Mouse (Mus musculus): ENCODE data around the gene Rhox4a.
"Not testable (repeated sequence)": the region's sequence is repeated elsewhere in the genome, so short reads cannot be mapped to it uniquely, and the experiment has no call there.

Gene Rhox4a

DNA sequence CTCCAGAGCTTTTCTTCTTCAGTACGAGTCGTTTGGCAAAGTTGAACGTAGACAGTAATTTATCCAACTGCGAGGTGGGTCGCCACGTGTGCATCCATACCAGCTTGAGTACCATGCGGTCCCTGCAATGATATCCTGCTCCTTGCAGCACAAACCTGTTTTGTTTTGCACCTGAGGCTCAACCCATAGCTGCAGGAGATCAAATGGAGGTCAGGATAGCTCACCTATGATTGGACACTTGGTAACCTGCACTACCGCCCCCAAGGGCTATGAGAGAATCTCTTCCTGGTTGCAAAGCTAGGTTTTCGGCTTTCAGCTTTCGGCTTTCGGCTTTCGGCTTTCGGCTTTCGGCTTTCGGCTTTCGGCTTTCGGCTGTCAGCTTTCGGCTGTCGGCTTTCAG, at the start of gene Rhox4a:
Gene Rhox4a, plus strand, starts transcription at position 301 of the 400 bp plus-strand sequence.
- not testable (repeated sequence) for DNase-seq

DNA sequence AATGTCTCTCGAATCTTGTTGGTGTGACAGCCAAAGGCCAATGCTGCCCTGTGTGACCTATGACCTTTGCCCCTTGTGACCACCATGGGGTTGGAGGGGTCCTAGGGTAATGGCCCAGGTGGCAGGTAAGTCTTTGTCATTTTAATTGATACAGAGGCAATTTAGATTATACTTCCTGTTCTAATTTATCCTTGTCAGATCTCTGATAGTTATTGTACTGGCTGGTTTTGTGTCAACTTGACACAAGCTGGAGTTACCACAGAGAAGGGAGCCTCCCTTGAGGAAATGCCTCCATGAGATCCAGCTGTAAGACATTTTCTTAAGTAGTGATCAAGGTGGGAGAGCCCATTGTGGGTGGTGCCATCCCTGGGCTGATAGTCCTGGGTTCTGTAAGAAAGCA, 43.0 kb upstream of the Rhox4a start, which contains the start of gene Rhox1:
Gene Rhox1, minus strand, starts transcription at position 101 of the 400 bp plus-strand sequence.
- not testable (repeated sequence) for DNase-seq

GRCm38 (mm10) chrX:37244676-37245075, 20.5 kb upstream of the Rhox4a start, which contains the start of gene Rhox2a:
Gene Rhox2a (plus strand): TSS chrX:37244976.
- DNase-seq = not testable (repeated sequence)

DNA sequence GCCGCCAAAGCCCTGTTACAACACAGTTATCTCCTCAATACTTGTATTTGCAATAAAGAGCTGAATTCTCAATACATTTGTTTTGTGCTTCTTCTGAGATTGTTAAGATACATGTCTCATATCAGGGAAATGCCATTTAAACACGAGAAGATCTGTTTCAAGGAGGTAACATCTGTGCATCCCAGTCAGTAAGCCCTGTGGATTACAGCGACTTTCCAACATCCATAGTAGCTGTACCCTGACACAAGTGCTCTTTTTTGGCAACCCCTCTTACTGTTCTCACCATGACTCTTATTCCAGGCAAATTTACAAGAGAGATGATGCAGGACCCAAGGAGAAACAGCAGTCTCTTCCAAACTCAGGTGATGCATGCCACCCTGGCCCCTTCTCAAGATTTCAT, 15.5 kb upstream of the Rhox4a start, which contains the start of gene Rhox3a:
Gene Rhox3a, plus strand, starts transcription at position 301 of the 400 bp plus-strand sequence.
- DNase-seq = not testable (repeated sequence)

Measured in heart, adult 11 months (tissue).